Mouse (Mus musculus) gastrocnemius, adult 18-20 months (tissue): ENCODE data around the gene 2310022B05Rik. TPM values are rescaled to one million over a fixed set of nuclear protein-coding genes. Genes with fewer than 3 reads are reported as not detected.
A peak's percentile ranks its signal among the peaks of the same experiment; 100 is the strongest.

Experiments
- DNase-seq: peaks from one replicate; pipeline ENCODE4 v3.0.0; 2021; ENCODE audit warnings: low spot score
- total RNA-seq, 2 experiments: library from RNA; stranded (reverse); gene quantifications; 2 replicates each; pipeline ENCODE4 v1.2.3; 2021

2310022B05Rik gene
- total RNA-seq, 2 experiments from 2014 or later, result 10.0 to 15.7 TPM

DNA sequence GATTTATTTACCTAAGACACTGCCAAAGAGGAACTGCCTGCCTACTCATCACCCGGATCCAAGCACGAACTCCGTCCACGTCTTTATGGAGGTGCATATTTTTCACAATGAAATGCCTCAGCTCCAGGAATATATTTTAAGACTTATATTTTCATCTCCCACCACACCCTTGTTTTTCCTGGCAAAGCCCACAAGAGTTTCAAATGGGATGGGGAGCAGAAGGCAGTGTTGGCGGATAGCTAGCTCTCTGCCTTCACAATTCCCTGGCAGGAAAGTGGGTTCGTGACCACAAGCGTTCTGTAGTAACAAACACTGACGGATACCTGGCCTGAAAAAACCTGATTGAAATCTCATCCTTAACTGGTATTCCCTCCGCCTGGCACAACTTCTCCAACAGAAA is 1.4 kb downstream of the 2310022B05Rik start:
- DNase-seq, result peak; percentile 19

DNA sequence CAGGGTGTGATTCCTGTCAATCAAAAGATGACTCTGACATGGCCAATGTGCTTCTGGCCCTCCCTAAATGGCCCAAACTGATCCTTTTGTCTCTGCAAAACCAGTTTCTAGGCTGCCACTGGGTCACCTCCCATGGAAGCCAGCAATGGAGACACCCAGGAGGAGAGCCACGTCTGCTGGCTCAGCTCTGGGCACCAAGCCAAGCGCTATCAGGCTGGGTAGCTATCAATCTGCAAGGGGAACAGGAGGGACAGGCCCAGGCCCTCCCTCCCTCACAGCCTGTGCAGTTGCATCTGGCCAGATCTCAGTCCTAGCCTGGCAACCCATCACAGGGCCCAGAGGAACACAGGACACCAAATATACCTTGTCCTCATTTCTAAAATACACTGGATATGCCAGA is 4.8 kb downstream of the 2310022B05Rik start:
- peak; percentile 34 for DNase-seq

DNA sequence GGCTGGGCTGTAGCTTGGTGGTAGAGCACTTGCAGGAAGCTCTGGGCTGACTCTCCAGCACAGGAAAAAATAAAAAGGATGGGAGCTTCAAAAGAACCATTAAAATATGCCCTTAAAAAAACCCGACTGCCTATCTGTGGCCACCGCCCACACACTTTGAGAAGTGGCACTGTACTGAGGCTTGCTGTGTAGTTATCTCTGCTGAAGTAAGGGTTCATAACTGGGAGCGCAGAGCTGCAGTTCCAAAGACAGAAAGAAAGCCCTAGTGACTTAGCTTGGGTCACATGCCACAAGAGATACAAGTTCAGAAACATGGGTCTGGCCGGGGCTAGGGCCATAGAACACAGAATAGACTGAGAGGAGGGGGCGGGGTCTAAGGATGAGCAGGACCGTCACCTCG is 5.2 kb downstream of the 2310022B05Rik start:
- DNase-seq, result no peak

DNA sequence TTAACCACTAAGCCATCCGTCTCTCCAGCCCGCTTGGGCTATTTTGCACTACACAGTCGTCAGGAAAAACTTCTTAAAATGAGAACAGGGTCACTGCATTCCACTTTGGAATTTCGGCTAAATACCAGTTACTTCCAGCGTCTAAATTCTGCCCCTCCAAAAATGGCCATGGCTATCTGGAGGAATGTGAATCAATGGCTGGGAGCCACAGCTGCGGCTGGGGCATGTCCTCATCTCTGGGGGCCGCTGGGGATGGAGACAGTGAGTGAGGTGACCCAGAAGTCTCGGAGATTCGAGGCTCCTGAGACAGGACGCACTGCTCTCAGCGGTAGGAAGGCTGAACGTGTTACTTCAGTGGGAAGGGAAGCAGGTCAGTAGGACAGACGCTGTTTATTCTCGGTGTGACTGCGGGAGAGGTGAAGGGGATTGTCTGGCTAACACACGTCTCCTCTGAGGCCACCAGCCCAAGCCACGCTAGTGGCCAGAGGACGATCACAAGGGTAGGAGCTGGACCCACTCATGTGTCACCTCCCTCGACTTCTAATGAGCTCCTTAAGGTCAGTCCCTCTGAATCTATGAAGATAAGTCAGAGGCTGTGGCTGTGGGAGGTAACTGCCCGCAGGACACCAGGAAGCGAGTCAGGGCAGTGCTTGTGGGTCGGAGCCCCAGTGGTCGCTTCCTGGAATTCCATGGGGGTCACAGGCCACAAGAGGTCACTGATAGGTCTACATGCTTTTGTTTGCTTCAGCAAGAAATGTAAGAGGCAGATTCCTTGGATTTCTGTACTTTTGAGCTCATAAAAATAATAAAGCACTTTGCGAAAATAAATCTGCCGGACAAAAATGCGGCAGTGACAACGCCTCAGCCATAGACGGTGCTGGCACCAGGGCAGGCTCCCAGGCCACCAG is 9.3 kb downstream of the 2310022B05Rik start:
- no peak for DNase-seq

DNA sequence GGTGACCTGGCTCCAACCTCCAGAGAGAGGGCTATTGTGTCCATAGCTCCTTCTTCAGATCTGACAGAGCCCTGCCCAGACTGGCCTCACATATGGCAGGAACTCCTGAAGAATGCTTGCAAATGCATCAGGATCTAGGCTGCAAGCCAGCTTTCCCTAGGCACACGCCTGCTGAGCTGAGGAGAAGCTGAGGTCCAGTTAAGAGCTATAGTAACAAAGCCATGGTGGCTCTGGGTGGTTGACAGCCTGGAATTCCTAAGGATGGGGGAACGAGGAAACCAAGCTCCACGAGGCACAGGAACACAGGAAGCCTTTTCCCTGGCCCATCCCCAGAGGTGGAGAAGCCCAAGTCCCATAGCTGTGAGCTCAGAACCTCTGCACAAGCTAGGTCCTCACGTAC is 10.6 kb downstream of the 2310022B05Rik start:
- no peak for DNase-seq

DNA sequence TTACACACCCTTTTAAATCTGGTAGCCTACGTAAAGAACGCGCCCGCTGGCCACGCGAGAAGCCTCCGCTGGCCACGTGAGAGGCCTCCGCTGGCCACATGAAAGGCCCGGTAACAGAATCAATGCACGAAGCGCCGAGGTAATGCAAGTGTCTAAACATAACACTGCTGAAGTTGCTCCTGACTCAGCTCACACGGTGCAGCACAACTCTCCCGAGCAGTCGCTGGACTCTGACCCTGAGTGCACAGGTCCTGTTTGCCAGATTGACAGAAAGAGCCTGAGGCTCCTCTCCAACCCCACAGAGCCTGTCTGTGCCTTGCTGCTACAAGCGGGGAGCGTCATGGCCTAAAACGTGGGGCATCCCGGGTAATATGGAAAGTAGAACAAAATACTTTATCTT is 11.4 kb downstream of the 2310022B05Rik start:
- peak; percentile 10 for DNase-seq

DNA sequence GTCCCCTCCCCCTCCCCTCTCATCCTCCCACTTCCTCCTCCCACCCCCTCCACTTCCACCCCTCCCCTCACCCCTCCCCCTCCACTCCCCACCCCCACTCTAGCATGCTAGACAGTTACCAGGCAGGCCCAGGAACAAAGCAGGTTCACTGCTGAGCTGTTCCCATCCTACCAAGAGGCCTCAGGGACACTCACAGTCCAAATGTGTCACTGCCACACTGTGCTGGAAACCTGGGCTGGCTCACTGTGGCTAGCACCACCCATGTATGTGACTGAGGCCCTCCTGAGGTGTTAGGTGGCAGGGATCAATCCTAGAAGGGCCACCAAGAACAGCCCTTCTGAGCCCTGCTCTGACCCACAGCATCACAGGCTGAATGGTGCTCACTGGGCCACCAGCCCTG is 14.9 kb downstream of the 2310022B05Rik start:
- no peak for DNase-seq

DNA sequence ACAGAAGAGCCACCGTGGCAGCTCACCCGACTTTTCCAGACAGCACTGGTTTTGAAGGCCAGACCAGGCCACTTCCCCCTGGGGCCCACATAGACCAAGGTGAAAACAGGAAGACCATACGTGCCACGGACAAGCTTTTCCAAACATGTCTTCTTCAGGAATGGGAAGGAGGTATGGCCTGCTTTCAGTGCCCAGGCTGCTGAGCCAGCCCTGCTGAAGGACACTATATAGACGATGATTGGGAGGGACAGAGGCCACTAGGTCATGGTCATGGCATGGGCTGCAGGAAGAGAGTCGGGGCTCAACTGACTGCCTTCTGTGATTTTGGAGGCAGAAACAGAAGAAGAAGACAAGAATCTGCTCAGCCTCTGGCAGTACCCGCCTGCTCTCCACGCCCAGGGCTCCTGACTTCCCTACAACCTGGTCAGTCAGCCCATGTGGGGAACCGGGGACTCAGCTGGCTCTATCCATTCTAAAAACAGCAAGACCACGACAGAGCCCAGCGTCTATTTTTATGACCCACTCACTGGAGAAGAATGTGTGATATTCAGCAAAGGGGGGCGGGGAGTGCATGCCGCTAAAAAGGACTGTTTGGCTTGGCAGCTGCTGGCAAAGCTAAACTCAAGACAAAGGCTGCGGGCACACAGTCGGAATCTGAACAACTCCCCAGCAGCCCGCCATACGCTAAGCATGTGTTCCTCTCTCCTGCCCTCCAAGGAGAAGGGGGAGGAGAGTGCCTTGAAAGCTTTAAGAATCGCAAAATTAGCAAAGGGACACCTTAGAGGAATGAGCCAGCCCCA is 19.4 kb downstream of the 2310022B05Rik start:
- DNase-seq, result peak; percentile 51

DNA sequence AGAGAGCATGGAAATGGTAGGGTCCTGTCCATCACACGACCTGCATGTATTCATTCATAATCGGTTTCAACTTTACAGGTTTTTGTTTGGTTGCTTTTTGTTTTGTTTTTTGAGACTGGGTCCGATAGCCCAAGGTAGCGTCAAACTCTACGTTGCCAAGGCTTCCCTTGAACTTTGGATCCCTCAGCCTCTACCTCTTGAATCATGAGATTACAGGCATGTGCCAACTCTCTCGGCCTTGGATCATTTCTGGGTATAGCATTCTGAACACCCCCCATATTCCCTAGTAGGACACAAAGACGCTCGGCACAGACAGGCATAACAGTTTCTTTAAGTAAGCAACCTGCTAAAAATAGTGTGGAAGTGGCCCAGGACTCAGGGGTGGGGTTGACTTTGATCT is 21.6 kb downstream of the 2310022B05Rik start:
- DNase-seq, result no peak

DNA sequence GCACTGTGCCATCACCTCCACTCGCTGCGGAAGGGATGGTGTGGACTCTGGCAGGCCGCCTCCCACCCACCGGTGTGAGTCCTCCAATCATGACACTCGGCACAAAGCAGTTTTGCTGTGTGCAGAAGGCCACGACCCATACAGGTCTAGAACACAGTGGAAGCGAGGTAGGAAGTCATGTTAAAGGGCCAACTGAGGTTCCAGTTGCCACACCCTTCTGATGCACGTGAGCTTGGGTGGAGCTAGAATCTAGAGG is 28.0 kb downstream of the 2310022B05Rik start:
- DNase-seq, result no peak

DNA sequence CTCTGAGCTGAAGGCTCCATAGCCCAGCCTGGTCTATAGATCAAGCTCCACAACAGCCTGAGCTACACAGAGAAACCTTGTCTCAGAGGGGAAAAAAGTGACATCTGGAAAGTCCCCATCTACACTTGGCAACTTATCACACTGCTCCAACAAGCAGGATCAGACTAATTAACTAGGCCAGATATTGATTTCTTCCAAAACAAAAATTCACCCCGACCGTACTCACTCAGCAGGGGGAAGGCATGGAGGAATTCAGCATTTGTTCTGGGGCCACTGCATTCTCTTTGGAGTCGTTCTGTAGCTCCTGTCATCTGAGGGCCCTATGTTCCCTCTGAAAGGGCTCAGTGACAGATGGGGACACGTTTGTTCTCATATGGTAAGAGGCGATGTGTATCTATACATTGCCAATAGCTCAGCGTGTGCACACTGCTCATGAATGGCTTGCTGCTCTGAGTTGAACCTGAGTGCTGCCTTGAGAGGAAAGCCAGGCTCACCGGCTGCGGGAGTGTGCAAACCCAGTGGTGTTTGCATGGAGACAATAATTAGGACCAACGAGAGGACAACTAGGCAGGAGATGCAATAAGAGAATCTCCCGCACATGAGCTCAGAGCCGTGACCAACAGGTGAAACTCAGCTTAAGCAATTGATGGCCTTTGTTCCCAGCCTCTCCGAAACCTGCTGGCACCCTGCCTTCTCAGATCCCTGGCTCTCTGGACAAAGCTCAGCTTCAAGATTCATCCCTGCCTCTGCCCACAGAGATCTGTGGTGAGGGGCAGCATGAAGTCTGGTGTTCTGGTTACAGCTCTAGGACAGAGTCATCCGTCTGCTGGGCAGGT is 28.5 kb downstream of the 2310022B05Rik start:
- DNase-seq, result no peak

DNA sequence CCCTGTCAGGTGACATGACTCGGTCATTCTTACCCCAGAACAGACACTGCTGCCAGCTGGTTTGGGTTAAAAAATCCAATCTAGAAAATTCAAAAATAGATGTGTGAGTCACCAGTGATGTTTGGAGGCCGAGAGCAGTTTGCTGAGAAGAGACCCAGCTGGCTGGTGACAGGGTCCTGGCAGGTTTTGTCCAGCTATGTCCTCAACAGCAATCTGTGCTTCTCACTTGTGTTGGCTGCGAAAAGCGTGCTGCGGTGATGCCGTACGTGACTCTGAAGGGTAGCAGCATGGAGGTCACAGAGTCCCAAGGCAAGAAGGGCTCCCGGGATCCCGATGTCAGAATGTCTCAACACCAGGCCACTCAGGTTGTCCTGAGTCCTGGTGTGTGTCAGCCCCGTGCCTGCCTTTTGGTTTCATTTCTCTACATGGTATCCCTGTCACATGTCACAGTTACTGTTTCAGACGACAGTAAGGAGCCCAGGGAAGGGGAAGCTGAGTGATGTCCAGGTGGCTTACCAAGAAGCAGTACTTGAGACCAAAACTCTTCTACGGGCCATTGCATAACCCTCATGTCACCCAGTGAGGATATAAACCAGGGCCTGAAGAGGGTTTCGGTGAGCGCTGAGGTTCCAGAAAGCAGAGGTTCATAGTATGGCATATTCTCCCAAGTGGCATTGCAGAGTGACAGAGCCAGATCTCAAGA is 30.0 kb downstream of the 2310022B05Rik start:
- DNase-seq, result peak; percentile 60

DNA sequence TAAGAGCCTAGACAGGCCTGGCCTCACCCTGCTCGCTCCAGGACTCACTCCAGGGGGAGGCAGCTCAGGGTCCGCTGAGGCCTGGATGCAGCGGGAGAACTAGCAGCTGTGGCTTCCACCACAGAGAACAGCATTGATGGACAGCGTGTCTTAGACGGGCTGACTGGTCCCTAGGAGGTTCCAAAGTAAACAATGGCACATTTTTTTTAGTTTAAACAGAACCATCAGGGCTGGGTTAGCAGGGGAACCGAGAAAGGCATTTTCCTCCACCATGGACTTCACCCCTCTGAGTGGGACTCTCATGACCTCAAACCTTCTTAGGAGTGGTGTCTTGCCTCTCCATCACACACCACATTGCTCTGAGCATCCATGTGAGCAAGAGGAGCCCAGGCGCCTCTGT is 31.2 kb downstream of the 2310022B05Rik start:
- DNase-seq, result no peak

DNA sequence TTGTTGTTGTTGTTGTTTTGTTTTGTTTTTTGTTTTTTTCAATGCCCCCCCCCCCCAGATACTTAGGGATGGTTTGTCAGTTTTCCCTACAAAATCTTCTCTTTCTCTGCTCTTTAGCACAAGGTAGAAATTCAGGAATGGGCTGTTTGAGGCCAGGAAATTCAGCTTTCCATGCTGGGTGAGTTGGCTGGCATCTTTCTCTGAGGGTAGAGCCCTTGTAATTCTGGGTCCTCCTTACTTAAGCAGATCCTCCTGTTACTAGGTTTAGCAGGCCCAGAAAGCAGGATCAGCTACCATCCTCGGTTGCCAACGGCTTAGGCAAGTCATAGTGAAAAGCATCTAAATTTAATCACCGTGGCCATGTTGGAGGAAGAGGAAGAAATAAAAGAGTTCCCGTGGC is 32.3 kb downstream of the 2310022B05Rik start:
- DNase-seq, result peak; percentile 26

DNA sequence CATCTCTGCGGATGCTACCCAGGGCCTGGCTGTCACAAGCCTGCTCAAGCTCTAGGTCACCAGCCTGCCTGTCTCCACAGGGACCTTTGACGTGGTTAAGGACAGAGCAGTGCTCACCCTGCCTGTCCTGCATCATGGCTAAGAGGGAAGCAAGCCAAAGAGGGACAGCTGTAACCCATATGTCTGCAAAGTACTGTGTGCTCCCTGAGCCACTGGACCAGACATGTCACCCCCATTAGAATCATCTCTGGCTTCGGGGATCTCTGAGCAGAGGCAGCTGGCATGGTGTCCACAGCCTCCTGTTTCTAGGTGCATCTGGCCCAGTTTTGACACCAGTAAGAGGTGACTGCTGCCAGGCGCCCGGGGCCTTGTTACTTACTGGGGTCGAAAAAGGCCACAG is 32.7 kb downstream of the 2310022B05Rik start:
- DNase-seq, result peak; percentile 43

DNA sequence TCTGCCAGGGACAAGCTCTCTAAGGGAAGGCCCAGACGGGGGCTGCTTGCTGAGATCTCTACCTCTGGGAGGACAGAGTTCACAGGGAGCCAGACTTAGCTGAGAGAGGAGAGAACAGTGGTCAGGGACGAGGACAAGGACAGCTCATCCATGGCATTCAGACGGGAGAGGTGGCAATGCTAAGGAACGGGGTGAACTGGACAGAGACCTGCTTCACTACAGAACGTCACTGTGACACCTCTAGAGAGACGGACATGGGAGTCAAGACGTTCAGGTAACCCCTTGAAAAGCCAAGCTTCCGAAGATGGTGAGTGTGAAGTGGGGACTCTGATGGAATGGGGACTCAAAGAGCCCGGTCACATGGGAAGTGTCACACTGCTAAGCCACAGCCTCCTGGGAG is 36.9 kb downstream of the 2310022B05Rik start:
- DNase-seq, result no peak

DNA sequence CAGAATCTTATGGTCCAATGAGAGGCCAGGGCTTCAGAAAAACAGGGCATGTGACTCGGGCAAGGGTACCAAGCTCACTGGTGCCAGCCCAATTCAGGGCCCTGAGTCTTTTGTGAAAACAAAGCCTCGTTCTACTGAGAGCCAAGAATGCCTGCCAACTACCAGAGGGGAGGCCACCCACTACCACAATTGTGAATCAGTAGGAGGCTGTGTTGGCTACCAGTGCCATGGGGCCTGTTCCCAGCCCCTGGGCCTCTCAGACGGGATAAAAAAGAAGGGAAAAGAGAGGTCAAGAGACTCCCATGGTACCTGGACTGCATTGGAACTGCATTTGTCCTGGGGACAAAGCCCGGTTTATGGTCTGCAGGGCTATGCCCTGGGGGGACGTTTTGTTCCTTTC is 41.9 kb downstream of the 2310022B05Rik start:
- DNase-seq, result no peak

DNA sequence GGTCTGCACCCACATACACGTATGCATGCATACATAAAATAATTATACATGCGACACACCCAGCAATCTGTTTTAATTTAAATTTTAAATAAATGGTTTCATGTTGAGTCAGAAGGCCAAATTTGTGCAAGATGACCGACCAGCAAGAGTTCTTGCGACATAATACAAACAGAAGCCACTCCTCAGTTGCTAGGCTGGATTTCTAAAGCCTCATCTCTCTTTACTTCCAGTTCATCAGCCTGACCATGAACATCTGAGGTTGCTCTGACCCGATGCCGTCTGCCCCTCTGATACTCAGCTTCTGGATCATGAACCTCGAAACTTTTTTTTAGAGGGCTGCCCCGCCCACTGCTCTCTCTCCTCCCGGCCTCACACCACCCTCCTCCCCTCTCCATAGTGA is 44.9 kb downstream of the 2310022B05Rik start:
- no peak for DNase-seq

DNA sequence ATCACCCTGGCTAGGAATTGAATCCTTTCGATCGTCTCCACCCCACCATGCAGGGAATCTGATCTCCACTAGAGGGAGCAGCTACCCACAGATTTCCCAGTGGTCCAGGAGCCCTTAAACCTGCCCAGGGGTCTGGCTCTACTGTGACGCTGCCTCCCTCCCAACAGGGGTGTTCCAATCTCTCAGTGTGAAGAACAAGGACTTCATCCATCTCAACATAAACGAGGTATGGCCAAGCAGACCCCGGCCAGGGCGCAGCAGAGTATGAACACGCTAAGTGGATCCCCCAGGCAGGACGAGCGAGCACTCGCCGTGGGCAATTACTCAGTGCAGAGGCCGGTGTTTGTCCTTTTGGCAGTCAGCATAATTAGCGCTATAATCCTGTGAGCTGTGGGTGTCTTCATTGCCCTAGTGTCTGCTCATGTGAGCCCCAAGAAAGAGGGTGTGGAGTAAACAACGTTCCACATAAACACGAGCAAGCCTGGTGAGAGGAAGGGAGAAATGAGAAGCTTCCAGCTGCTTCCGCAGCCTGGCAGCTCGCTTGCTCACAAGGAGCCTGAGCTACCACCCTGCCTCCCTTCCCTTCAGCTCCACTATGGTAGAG is 45.8 kb downstream of the 2310022B05Rik start:
- peak; percentile 84 for DNase-seq

DNA sequence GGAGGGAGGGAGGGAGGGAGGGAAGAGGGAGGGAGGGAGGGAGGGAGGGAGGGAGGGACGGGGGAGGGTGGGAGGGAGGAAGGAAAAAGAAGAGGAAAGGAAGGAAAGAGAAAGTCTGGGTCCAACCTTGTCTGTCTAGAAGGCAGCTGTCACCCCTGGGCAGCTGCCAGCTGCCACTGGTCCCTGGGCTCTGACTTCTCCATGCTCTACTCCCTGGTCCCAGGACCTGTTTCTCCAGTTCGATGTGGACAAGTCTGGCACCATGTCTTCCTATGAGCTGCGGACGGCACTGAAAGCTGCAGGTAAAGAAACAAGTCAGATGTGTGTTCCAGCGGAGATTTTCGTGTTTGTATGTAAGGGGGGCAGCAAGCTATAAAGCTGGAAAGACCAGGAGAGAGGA is 48.8 kb downstream of the 2310022B05Rik start:
- no peak for DNase-seq

DNA sequence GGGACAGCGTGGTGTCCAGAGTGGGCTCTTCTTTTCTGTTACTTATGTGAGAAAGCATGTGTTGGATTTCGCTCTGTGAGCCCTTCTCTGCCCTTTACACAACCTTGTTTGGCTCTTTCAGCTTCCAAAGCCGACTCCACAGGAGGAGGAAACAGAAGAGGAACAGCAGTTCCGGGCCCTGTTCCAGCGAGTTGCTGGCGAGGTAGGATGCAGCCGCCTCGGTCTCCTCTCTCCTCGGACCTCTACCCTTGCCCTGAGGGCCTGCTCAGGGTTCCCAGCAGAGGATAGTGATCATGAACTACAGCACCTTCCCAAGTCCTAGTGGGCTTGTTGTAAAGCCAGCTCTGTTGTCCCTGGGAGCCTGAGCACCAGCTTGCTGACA is 54.2 kb downstream of the 2310022B05Rik start:
- DNase-seq, result no peak
